Mouse (Mus musculus) spleen, postnatal 4 days (tissue): ENCODE results near the gene Rnf212b.

Source experiments
- DNase-seq, 2 experiments: peaks; one replicate each; pipeline ENCODE4 v3.0.0; 2022; ENCODE audit warnings: low spot score in 2 of 2

Rnf212b gene

DNA sequence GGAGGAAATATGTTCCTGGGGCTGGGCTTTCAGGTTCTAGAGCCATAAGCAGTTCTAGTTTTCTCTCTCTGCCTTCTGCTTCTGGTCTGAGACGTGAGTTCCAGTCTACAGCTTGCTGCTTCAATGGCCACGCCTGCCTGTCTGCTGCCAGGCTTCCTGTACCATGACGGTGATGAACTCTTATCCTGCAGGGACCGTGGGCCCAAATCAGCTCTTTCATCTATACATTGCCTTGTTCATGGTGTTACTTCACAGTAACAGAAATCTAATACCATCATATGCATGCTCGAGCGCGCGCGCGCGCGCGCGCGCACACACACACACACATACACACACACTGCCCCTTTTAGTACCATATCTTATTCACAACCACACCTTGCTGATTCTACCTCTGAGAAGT is 17.2 kb upstream of the Rnf212b start:
- DNase-seq = no peak

DNA sequence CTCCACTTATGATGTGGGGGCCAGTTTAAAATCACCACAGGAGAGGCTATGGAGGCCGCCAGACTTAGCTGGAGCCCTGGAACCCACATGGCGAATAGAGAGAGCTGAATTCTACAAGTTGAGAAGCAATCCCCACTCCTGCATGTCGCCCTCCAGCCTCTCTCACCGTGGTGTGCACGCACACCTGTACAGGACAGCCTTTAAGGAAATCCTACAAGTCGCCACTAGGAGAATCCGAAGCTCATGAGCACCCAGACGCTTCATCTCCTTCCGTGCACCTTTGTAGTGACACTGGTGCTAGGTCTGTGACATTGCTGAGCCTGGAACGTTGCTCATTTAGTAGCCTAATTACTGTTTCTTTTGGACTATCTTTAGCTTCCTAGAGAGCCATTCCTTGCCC is 14.3 kb upstream of the Rnf212b start:
- DNase-seq = no peak

DNA sequence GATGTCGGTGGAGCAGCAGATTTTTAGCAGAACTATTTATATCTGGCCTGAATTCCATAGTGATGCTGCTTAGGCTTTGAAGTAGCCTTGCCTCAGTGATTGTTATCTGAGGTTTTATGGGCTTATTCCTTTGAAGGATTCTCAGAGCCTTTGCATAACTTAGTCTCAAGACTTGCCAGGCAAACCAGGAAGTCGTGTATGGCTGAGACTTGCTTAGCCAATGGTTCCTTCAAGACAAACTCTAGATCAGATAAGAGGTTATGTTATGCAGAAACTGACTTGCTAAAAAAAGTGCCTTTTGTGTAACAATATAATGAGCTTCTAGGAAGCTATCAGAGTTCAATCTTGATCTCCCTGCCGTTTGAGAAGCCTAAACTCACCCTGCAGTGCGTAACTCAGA is 11.5 kb upstream of the Rnf212b start:
- no peak for DNase-seq

DNA sequence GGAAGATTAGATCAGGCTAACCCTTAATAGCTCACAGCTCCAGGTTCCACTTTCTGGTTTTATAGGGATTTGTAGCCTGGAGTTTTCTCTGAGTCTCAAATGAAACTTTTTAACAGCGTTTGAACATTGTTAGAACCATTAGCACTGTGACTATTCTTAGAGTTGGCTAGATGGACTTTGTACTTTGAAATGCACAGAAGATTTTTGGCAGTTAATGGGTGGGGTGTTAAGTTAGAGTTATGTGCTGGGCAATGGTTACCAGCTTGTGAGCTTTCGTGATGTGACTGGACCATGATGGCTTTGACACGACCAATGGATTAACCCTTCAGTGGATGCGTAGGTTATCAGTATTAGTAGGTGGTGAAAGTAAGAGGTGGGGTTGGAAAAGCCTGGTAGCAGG is 7.8 kb upstream of the Rnf212b start:
- DNase-seq = no peak

DNA sequence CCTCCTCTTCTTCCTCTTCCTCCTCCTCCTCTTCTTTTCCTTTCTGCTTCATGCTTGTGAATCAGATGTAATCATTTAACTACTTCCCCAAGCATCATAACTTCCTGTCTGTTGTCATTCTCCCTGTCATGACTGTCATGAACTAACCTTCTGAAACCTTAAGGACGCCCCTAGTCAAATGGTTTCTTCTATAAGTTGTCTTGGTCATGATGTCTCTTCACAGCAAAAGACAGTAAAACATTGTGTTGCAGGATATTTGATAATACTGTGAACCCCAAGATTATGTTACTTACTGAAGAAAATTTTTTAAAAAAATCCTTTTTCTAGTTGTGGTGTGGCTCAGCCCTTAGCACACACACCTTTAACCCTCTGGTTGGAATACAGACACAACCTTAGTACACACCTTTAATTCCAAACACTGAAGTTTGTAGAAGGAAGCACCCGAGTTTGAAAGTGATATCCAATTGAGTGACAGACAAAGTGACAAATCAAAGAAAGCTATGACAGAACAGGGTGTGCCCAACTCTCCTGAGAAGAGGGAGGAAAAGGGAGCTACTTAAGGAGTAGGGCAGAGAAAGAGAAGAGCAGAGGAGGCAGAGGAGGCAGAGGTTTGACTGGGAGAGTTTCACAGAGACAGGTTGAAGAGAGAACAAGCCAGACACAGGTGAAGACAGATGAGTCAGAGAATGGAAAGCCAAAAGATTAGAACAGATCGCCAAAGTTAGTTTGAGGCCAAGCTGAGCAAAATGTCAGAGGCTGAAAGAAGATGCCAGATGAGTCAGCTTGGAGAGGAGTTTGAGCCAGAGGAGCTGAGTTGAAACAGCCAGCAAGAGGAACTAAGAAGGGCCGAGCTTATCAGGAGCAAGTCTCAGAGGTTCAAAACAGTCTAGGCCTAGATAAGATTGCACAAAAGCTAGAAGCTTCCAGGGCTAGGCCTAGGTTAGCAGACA is 4.9 kb upstream of the Rnf212b start:
- no peak for DNase-seq

DNA sequence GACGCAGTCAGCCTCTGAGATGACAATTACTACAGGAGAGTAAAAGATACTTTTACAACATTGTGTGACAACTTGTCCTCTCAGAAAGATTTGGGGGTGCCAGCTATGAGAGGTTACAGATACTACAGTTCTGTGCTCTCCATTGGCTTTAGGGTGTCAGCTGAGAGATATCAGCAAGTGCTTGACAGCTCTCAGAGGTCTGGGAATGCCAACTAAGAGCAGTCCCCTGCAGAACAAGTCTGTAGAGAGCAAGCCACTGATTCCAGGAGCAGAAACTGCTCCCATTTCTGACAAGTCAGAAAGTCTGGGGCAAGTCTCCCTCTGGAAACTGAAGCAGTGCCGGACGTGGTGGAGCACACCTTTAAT is 4.3 kb upstream of the Rnf212b start:
- DNase-seq = no peak

DNA sequence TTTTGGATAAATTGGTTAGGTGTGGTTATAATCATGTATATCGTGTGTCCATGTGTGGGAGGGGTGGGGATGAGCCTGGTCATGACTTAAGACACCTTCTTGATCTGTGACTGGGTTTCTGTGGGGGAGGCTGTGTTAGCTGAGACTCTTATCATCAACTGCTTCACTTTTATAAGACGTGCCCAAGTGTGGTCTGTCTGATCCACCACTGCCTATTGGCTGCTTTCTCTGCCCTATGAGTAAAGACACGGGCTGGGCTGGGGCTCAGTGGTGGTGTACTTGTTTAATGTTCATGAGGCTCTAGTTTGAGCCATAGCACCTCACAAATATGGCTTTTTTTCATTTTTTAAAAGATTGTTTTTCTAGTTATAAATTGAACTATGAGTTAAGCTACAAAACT is 1.8 kb downstream of the Rnf212b start:
- no peak for DNase-seq

DNA sequence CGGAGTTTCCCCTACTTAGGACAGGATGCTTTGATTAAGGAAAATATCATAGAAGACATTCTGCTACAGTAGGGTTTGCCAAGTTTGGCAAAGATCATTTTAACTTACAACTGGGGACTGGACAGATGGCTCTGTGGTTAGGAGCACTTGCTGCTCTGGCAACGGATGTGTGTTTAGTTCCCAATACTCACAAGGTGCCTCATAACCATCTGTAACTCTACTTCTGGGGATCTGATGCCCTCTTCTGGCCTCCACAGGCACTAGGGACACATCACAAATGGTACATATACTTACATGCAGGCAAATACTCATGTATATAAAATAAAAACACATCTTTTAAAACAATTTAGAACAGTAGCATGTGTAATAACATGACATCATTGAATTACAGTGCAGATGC is 3.9 kb downstream of the Rnf212b start:
- no peak for DNase-seq

DNA sequence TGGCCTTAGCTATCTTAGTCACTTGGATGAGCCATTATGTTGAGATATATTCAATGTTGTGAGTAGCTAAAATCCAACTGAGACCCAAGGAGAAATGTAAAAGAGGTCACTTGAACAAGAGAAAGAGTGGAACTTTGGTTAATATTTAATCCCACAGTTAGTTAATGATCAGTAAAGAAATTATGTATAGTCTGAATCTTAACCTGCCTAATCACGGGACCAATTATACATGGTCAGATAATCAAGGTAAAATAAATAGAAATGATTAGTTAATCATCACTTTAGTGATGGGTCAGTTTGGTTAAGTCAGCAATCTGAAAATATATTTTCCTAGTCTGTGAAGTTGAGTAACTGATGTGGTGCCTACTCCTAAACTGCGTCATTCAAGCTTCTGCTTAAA is 8.4 kb downstream of the Rnf212b start:
- DNase-seq = no peak

DNA sequence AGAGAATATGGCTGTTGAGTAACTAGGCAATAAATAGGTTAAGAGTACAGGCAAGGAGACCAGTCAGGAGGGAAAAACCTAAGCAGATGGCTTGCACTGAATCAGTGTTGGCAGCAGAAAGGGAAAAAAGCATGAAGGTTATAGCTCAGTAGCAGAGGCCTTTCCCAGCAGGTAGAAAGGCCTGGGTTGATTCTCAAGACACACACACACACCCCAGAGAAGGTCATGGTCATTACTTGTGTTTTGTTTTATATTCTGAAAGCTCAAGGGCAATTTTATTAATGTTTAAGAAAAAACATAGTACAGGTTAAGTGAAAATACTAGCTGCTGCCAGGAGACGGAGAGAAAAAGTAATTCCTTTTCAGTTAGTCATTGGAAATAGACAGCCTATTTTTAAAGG is 9.8 kb downstream of the Rnf212b start:
- no peak for DNase-seq

DNA sequence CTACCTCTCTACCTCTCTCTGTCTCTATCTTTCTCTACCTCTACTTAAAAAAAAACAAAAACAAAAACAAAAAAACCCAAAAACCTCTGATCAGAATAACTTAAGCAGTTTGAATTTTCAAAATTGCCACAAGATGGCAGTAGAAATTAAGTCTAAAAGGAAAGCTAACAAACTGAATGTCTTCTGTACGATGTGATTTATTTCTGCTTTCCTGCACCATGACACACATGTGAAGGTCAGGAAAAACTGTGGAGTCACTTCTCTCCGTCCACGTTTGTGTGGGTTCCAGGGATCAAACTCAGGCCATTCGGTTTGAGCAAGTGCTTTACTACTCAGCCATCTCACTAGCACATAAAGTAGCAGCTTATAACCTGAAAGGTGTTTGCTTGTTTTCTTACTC is 29.5 kb downstream of the Rnf212b start:
- DNase-seq = no peak

DNA sequence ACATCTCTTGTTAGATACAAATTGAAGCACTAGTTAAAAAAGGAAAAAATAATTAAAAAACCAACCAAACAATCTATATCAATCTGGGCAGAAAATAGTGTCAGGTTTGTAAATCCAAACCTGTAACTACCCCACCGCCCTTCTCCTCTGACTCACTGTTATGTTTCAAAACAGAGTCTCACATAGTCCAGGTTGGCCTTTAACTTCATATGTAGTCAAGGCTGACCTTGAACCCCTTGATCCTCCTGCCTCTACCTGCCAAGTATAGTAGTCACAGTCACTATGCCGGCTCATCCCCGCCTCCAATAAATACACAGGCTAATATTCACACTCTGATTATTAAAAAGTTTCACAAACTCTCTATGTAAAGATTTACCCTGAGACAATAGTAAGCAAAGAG is 41.8 kb downstream of the Rnf212b start:
- DNase-seq = no peak

DNA sequence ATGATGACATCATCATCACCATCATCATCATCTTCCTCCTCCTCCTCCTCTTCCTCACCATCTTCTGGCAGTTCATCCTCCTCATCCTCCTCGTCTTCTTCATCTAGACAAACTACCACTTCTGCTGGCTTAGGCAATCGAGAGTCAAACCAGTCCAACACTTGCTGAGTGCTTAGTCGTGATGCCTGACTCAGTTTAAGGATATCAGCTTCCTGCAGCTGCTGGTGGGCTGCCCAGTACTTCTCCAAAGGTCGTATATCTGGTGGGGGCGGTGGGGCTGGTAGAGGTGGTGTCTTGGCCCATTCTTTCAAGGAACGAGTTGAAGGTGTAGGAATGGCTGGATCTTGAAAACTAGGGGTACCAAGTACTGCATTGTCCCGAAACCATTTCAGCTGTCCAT is 42.8 kb downstream of the Rnf212b start:
- DNase-seq = no peak

DNA sequence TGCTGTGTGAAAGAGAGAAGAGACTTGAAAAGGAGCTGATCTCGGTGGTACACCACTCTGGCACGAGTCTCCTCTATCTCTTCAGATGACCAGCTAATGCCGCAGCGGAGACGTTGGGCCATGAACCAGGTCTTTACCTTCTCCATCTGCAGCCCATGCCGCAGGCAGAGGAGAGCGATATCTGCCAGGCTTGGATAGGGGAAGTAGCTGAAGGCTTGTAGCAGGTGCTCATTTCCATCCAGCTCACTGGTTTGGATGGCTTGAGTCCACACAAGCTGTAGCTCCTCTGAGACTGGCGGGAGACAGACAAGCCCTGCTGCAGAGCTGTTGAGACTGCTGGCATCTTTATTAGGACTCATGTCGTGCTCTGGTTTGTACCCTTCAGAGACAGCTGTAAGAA is 44.0 kb downstream of the Rnf212b start:
- no peak for DNase-seq

DNA sequence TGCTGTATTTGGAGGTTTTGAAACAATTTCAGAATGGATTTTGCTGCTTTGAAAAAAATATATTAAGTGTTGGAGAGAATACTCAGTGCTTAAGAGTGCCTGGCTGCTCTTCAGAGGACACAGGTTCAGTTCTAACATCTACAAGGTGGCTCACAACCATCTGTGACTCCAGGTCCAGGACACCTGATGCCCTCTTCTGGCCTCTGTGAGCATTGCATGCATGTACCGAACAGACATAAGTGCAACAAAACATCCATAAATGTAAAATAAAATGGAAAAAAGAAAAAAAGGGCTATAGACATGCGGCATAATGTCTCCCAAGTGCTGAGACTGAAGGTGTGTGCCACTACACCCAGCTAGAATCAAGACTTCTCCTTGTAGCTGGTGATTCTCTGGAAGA is 46.6 kb downstream of the Rnf212b start:
- peak; percentile 43 to 78 for DNase-seq

DNA sequence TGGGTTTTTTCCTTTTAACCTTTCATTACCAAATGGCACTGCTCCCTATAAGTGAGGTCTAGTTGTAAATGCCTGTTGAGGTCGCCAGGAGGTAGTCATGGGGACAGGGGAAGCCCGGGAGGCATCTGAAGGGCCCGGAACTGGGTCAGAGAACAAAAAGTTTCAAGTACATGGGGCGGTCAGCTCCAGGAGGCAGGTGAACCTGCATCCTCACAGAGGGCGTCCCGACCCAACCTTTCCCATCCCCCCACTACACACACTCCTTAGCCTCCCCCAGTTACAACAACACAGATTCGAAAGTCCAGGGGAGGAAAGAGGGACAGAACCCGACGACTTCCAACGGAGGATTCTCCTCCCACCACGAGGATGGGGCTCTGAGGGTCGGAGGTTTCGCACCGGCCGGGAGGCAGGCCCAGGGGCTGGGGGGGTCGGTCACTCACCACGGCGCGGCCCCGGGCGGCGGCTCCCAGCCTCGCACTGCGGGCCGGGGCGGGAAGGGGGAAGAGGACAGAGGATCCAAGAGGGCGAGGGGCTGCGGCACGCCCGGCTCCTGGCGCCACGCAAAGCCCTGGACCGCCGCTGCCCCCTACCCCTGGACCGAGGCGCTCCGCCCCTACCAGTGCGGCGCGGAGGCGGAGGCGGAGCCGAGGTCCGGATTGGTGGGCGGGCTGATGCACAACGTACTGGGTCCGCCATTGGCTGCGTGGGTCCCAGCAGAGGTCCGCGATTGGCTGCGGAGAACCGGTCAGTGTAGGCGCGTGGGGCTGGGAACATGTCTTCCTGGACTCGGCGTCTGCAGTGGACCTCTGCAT is 49.8 kb downstream of the Rnf212b start:
- peak; percentile 88 to 93 for DNase-seq

DNA sequence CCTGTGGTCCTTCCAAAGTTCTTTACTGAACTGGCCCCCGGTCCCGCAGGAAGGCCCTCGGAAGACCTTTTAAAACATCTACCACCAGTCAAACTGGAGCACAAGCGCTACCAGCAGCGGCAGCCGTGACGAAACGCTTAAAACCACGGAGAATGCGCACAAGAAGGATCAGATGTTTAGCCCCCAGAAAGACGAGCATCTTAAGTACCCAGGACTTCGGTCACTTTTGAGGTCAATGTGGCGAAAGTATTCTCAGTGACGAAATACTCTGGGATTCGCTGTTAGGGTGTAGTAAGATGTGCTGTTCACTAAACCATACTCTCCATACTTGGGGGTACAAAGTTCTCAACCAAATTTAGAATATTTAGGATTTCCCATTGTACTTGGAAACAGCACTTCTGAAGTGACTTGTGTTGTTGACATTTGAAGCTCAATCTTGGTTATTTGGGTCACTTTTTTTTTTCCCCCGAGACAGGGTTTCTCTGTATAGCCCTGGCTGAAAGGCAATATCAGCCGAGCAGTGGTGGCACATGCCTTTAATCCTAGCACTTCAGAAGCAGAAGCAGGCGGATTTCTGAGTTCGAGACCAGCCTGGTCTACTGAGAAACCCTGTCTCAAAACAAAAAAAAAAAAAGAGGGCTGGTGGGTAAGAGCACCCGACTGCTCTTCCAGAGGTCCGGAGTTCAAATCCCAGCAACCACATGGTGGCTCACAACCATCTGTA is 50.5 kb downstream of the Rnf212b start:
- no peak for DNase-seq

DNA sequence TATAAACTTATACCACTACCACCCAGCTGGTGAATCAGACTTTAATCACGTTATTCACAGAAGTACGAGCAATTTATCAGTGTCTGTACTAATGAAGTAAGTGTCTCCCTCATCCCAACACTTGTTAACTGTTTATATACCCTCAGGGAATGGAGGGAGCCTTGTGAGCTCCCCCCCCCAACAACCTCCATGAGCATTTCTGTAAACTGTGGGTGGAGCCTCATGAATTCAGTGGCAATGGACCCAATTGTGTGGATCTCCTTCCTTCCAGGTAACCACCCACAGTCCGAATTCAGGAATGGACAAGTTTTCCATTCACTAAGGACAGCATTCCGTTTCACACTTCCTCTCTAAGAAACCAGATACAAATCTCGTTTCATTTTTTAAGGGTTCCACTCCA is 51.7 kb downstream of the Rnf212b start:
- no peak for DNase-seq

DNA sequence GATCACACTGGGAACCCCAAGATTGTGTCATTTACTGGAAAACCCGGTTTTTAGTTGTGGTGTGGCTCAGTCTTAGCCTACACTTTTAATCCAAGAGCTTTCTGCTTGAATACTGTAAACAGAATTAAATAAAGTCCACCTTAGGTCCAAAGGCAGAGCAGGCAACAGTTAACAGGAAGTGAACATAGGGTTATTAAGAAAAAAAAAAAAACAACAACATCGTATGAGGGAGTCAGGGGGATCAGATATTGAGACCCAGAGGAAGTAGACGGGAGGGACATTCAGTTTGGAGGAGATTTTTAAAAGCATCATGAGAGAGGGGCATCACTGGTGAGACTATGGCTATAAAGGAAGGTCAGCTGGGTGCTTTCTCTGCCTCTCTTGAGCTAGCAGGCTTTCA is 52.3 kb downstream of the Rnf212b start:
- DNase-seq = no peak

DNA sequence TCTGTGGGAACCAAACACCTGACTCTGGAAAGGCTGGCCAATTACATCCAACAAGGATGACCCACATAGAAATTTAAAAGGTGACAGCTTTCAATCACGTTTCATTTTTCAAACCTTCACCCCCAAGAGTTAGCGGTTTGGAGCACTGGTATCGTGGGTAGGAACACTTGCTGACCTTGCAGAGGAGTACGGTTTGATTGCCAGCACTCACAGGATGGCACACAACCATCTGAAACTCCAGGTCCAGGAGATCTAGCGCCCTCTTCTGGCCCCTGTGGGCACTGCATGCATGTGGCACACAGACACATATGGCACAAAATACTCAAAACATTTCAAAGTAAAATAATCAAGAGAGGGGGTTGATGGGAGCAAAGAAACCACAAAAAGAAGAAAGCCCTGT is 53.0 kb downstream of the Rnf212b start:
- DNase-seq = peak; percentile 31 to 81

DNA sequence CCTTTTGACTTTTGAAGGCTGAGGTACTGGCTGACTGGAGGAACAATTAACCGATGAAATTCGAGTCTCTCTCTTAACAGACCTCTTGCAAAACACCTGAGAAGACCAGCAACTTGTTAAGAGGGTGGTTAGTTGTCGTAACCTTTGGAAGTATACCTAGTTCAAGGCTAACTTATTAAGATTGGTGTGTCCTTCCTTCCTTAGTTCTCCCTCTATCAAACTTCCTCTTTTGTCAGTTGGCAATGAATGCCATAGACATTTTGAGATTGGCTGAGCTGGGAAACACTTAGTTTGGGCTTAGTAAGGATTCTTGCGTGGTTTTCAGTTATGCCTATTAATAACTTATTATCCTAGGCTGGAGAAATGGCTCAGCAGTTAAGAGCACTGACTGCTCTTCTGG is 54.1 kb downstream of the Rnf212b start:
- DNase-seq = no peak

DNA sequence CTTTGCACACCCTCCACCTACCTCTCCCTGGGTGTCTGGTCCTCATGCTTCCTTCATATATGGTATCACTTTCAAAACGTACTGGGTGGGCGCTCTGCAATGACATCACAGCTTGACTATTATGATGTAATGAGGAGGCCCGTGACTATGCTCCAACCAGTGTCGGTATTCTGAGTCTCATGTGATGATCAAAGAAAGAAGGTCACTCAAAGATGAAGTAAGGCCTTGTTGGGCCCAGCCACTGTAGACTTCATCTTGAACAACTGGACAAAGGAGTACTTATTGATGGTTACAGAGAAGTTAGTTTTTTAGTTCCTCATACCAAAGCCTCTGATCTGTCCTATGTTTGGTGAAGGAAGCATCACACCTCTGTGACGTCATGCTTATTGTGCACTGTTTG is 56.9 kb downstream of the Rnf212b start, which contains the start of gene Homez:
Gene Homez (minus strand): TSS at position 101 of the 400 bp plus-strand sequence.
- no peak for DNase-seq
